Mouse (Mus musculus): ENCODE measurements at regions not wholly inside any gene's neighbourhood (a gene's known extent, or its start where the extent isn't known, plus 50 kb on each side); places are given as distances from the start of the nearest gene placed in this dataset.

DNA sequence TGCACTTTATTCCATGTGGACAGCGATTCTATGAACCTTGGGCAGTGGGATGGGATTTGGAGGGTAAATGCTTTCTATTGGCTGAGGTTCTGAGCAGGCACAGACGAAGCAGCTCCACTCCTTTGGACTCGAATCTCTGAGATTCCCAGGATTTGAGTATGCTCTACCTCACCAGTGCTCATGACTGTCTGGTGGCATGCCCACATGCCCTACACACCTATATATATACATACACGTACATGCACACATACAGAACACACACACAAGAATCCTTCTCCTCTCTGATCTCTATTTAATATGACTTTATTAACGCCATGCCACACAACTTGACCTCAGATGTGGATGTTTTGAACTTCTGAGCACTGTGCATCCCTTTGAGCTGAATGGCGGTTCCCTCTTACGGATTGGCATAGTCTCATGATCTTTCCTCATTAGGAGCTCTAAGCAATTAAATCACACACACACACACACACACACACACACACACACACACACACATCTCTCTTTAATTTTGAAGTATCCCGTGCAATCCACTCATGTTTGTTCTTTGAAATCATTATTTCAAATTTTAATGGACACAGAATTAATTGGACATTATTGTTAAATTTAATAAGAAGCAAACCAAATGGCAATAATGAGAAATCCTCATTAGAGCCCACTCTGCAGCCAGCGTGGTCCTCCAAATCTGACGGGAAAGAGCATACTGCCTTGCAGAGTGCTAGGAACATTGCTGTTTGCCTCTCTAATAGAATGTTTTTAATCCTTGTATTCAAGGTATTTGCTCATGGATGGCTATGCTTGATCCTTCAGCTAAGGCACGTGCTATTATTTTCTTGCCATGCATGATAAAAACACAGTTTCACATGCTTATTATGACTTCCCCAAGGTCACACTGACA lies 205.1 kb upstream of the Kirrel3 start:
- ATAC-seq (ENCODE audit: low TSS enrichment) = no peak

DNA sequence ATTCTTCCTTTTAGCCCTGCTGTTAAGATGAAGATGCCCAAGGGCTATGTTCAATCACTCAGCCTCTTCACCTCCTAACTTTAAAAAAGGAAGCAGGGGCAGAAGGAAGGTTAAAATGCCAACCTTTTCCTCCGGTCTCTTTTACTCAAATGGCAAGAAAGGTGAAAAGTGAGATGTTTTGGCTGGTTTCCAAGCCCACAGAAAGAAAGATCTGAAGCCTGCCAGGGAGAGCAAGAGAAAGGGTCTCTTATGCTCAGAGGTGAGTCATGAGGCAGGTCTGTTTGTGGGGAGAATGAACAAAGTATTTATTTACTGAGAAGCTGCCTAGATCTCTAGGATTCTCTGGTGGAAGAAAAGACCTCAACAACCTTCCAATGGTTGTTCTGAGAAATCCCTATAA lies 162.1 kb upstream of the Kirrel3 start:
- no peak for ATAC-seq (ENCODE audit: low TSS enrichment)

DNA sequence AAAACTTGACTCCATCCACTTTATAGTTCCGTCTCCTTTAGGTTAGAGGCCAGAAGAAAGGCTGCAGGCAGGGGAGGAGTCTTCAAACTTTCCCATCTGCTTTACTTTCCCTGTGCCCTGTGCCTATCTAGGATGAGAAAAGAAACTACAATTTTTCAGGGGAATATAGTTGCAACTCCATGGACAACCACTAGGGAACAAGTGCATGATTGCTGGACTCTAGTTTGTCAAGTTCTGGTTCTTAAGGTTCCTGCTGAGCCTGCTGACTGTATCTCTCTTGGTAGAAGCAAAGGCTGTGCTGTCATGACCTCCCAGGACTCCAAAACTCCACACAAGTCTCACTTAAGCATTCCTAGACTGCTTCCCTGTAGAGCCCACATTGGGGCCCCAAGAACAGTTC lies 157.0 kb upstream of the Kirrel3 start:
- no peak for ATAC-seq (ENCODE audit: low TSS enrichment)

DNA sequence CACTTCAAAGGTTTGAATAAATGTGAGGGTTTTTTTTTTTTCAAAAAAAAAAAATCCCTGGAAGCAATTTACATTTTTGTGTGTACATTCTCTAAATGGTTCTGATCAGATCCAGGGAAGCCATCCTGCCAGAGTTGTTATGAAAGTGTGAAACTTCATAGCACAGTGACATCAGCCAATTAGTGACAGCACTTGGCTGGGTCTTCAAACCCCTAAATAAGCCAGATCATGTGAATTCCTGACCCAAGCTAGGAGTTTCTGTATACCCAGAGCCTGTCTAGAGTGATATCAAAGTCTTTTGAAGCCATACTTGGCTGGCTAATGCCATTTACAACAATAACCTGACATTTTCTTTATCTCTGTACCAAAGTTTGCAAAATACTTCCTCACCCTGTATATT lies 151.6 kb upstream of the Kirrel3 start:
- ATAC-seq (ENCODE audit: low TSS enrichment) = no peak

DNA sequence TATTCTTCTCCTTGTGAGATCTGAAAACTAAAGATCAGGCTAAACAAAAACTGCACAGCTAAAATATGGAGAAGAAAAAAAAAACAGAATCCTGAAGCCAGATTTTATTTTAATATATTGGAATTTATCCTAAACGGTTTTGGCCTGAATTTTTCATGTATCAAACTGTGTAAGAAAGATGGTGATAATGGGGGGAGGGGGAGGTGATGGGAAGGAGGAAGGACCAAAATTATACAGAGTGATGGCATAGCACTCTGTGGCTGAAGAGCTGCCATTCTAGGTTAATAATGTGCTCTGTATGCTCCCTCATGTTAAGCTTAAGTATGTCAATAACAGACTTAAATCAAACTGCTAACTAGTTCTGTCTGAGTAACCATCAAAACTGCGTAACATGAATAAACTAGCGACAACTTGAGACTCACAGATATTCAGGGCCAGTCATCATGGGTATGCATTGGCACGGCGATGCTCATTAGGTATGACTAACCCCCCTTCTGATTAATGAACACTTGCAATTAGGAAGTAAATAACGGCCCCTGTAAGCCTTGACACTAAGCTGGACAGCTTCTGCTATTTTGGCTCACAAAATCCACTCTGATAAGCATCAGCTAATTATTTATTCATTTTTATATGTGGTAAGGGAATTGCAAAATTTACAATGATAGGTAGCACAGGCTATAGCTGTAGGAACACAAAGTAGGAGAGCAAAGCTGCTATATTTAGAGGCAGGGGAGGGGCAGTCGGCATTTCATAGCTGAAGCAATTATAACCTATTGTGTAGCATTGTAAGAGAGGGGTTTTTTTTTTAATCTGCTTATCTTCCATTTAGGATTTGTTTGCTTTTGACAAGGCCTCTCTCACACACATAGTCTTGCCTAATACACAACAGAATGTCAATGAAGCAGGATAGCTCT lies 150.9 kb upstream of the Kirrel3 start:
- ATAC-seq (ENCODE audit: low TSS enrichment) = no peak

DNA sequence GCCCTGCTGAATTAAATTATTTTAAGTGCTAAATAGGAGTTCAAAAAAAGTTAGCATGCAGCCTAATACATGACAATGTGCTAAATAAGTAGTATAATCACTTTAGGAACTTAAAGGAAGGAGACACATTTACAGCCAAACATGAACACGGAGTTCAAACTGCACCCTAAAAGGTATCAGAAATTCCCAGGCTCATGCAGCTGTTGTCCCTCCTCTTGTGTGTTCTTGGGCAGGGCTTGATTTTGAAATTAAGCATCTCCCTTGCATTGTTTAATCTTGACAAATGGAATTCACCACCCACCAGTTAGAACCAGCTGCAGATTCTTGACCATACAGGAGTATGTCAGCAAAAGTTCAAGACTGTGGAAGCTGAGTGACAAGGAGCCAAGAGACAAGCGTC lies 137.3 kb upstream of the Kirrel3 start:
- ATAC-seq (ENCODE audit: low TSS enrichment) = no peak

DNA sequence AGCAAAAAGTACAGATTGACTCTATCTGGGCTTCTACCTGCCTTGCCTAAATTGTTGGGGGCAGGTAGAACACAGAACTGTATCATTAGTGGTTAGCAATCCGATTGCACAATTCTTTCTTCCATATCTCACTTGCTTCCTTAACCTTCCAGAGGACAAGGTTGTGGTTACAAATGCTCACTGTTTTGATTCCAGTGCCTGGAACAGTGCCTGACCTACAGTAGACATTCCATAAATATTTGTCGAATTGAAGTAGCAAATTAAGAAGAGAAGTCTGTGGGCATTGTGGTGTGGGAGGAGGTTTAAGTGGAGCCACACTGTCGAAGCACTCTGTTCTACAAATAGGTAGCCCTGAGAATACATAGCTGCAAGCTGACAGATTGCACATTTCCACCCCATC lies 135.7 kb upstream of the Kirrel3 start:
- no peak for ATAC-seq (ENCODE audit: low TSS enrichment)

DNA sequence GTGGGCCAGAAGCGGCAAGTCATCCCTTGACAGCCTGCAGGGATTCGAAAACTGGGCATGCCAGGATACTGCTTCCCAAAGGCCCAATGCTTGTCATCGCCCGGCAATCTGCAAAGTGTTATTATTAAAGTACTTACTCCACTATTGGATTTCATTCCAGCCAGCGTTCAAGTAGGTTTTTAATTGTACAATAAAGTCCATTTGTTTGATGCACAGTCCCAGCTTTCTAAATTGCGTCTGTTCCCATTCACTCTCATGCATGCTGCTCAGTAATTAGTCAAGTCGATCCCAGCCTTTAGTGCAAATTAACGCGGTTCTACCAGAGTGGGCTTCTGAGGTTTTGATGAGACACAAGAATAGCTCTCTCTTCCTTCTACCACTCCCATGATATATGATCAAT lies 131.9 kb upstream of the Kirrel3 start:
- ATAC-seq (ENCODE audit: low TSS enrichment) = no peak

DNA sequence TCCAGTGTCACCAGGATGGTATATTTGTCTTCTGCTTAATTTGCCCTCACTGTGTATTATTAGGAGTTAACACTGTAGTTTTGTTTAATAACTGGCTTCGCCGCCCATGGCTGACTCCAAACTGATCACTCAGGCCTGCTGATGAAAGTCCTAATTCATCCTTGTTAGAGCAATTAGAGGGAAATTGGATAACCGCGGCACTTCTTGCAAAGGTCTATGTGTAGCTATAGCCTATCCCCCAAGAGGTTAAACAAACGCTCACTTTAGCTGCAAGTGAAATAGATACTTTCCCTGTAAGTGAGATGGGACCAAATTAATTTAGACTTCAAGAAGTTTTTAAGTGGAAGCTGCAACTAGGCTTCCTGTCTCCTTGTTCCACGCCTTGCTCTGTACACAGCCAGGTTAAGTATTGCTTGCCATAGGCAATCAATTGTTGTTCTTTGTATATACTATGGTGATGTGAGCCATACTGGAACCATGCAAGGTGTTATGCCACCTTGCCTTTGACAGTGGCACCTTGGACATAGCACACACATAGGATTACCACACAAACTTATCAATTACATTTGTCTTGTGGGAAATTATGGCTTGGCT lies 130.9 kb upstream of the Kirrel3 start:
- no peak for ATAC-seq (ENCODE audit: low TSS enrichment)

DNA sequence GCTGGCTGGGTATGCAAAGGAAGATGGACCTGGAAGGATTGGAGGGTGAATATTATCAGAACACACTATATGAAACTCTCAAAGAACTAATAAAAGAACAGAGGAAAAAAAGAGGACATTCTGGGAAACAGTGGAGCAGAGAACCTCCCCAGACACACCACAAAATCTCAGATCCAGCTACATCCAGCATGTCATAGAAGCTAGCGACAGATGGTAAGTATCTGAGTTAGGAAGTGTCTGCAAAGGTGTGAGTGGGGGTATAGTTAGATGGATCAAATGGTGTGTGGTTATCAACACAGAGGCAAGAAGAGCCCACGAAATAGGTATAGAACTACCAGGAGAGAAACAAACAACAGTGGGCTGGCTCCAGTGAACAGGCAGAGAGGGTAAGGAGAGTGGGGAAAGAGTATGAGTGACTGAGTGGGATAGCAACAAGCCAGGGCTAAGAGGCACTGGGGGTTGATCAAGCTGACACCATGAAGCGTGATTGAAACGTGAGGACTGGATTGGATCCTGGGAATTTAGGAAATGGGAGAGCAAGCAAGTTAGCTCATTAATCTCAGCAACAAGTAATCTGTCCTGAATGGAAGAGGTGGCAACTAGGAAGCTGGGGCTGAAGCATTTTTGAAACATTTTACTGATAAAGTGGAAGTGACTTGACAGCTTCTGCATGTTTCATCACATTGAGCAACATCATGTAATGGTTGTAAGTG lies 114.9 kb upstream of the Kirrel3 start:
- ATAC-seq (ENCODE audit: low TSS enrichment) = peak; percentile 78

DNA sequence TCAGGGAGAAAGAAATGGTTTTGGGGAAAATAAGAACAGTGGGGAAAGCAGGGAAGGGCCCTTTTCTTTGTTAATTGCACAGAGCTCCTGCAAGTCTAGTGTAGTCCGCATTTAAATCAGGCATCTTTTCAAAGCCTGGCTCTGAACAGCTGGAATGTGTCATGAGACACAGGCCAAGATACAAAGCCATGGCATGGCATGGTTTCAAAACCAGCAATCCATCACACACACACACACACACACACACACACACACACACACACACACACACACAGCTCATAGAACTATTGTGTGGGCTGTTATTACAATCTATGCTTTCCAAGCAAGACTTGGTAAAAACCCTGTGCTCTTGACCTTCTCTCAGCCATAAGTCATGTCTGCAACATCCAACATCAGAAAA lies 110.5 kb upstream of the Kirrel3 start:
- ATAC-seq (ENCODE audit: low TSS enrichment) = no peak

DNA sequence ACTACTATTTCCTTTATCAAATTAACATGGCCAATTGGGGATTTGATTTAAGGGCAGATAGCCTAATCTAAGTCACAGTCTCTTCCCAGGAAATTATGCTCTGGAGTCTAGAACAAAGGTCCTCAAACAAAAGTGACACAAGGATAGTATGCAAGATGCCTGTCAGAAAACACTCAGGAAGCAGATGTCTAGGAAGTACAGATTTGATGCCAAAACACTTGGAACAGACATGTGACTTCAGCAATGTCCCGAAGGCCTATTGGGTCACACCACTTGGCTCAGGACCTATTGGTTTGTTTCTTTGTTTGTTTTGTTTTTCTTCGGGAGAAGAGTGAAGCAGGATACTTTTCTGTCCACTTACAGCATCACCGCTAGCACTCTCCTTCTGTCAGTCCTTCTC lies 105.7 kb upstream of the Kirrel3 start:
- no peak for ATAC-seq (ENCODE audit: low TSS enrichment)

DNA sequence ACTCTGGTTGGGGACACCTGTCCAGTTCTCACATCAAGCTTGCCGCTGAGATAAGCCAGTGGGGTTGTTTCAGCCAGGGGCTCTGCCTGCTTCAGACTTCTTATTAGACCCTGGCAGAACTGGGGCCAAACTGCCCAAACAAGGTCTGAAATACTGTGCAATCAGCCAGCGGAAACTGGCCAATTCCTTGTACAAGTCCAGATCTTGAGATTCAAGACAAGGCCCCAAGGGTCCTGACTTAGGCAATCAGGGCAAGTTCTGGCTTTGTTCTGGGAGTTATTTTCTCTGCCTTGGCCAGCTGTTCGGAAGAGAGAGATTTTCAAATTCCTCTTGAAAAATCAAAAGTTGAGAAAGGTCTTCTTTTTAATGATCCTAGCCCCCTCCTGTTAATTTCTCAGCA lies 104.1 kb upstream of the Kirrel3 start:
- no peak for ATAC-seq (ENCODE audit: low TSS enrichment)

DNA sequence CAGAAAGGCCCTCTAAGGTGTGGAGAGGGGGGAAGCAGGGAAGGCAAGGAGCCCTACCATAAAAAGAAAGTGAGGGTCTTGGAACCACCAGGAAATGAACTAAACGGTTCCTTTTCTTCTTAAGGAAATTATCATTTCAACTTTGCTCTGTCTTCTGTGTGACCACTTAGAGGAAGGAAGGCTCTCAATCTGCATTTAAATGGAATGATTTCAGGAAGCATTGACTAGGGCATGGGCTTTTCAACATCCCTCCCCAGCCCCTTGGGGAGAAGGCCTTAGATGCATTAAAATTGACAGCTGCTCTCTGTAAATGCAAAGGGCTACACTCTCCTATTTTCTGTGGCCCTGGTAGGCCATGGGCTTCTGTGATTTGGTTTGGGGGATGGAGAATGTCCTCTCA lies 103.5 kb upstream of the Kirrel3 start:
- no peak for ATAC-seq (ENCODE audit: low TSS enrichment)

DNA sequence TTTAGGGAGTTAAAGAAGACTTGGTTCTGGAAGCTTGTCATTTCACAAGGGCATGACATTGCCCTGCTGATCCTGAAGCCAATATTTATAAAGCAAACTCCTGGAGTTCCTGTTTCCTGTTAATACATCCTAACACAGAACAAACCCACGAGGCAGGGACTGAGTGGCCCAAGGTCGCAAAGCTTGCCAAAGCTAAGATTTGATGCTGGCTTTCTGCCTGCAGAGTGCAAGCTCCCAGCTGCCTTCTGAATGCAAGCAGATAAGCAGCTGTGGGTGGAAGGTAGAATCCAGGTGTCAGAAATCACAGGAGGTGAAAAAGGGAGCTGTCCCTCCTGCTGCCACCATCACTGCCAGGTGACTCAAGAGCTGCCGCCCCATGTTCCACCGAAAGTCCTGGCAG lies 99.6 kb upstream of the Kirrel3 start:
- no peak for ATAC-seq (ENCODE audit: low TSS enrichment)

DNA sequence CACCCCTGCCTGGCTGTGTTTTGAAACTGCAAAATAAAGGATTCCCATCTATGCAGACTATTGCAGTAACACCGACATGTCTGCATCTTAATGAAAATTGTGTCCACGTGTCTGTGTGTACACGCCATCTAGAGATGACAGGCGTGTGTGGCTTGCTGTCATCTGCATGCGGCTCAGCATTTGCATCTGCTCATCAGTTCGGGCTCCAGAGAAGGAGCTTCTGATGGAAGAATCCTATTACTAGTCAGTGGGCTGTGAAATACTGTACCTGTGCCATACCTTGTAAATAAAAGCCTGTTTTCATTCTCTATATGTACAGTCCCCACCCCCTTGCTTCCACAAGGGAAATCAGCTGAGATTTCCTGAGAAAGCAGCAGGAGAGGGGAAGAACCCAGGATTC lies 92.7 kb upstream of the Kirrel3 start:
- ATAC-seq (ENCODE audit: low TSS enrichment) = no peak

DNA sequence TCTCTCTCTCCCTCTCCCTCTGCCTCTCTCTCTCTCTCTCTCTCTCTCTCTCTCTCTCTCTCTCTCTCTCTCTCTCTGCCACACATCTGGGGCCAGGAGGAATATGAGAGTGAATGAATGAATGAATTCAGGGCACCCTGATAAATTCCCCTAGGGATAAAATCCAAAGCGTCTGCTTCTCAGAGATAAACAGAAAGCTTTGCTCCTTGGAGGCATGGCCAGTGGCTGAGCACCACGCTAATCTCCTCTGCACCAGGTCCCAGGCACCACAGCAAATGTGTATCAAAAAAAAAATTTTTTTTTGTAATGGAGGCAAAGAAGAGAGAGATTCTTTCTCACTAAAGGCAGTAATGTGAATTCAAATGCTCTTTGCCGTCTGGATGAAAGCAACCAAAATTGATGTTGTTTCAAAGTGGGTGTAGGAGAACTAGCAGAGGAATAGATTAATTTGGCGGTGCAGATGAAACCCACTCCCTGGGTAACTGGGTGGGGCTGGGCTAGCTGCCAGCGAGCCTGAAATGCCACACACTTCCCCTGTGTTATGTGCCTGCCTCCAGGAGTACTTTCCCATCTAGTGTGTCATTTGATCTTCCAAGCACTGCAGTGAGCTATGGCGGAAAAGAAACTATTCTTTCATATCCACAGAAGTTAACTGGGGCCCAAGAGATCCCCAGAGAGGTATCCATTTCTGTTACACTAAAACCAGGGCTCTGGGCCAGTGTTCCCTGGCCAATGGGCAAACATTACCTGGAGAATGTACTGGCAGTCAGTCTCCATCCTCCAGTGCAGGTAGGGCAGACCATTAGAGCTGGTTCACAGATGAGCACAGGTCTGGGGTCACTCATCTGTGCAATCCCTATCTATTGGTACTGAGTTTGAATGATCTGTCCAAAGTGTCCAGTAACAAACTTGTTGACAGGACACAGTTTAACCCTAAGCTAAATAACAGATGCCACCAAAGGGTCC lies 89.6 kb upstream of the Kirrel3 start:
- ATAC-seq (ENCODE audit: low TSS enrichment) = no peak

DNA sequence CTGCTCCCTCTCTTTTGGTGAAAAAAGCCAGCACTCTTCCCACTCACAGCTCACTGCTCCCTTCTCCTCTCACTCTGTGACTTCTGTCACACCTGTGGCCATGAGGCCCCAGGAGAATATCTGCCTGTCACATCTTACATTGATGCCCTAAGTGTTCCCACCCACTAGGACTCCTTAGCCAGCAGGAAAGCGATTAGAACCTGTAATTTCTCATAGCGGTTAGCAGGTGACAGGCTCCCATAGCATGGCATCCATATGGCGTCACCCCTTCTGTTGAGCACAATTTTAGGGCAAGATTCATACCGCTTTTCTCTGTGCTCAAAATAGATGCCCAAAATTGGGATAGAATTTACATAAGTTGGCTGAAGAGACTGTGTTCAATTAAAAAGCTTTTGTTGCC lies 74.0 kb upstream of the Kirrel3 start:
- ATAC-seq (ENCODE audit: low TSS enrichment) = peak; percentile 88

DNA sequence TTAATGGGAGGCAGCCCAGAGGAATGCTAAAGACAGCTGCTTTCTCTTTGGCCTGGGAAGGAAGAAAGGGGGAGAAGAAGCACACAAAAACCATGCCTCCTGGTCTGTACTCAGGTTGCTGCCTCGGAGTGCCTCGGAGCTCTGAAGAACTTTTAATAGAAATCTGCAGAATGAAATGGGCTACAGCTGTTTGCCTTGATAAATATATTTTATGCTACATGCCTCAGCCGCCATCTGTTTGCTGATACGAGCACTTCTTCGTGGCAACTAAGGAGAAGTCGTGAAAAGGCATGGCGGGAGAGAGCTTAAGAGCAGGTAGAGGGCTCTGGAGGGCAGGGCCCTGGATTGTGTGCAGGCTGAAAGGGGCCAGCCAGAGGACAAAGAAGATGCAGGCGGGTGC lies 69.5 kb upstream of the Kirrel3 start:
- 0 out of 2 replicates have a peak, but pooled peaks have one; percentile 1 for ATAC-seq (ENCODE audit: low TSS enrichment)

DNA sequence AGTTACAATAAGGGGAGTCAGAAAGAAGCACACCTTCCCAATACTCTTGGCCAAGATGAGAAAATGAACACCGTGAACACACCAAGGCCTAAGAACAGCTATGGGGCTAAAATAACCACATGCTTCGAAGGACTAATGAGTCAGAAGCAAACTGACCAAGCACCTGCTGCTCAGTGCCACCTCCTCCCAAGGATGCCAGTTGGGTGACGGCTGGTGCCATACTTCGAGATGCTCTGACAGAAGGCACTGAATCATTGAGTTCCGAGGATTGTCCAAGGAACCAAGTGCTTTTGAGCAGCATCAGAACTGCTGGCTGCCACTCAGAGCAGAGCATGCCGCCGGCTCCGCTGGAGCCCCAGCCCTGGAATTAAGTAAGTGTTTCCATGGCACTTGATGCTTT lies 67.6 kb upstream of the Kirrel3 start:
- ATAC-seq (ENCODE audit: low TSS enrichment) = peak; percentile 23; the same call in 1 of the 2 replicates

DNA sequence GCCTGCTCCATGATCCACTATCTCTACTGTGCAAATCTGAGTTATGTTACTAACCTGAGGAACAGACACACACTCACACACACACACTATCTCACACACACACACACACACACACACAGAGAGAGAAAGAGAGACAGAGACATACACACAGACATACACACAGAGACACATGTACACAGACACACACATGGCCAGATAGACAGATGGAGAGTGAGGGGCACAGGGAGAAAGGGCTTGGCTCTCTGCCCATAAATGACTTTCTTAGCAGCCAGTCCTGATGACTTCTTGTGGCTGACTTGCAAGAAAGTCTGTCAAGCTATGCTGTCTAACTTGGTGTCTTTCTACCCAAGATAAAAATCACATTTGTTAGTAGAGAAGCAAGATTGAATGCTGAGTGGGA lies 63.7 kb upstream of the Kirrel3 start:
- no peak for ATAC-seq (ENCODE audit: low TSS enrichment)

Data from frontal cortex, adult (tissue).